Mouse (Mus musculus) pancreas, adult 10 weeks (tissue): ENCODE data around the gene Cxcr3. TPM values are rescaled to one million over a fixed set of nuclear protein-coding genes. Genes with fewer than 3 reads are reported as not detected.

ENCODE experiments used
- polyA plus RNA-seq: library from polyadenylated mRNA; stranded (reverse); fragments of 350-450 nt; fragmentation: Illumina TruSeq; extraction: RNeasy Lipid Tissue Mini Kit (QIAGEN cat#74804); gene quantifications from one replicate; pipeline ENCODE4 v1.2.3, GENCODE M21; 2015; ENCODE audit warnings: low read depth, low replicate concordance; ENCODE audit not compliant: insufficient read depth

Cxcr3 gene
- not detected for polyA plus RNA-seq

DNA sequence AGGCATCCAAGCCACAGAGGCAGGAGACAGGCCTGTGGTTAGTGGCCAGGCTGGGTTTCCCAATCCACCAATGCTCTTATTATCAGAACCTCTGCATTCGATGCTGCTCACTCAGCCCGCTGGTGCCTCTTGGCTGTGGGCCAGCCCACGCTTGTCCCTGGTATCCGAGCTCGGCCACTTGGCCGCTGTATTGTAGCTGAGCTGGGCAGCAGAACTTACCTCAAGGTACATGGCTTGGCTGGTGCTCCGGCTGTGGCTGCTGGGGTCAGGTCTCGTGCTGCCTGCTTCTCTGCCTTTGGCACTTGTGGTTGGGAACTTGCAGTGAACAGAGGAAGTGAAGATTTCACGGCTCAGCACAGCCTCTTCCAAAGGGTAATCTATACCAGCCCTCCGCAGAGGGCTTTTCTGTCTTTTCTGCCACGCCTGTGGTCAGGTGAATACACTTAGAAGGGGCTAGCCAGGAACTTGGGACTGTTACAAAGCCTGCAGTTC, at the start of gene Cxcr3:
Cxcr3 (minus strand) TSS at position 442 of the 492 bp plus-strand sequence.

Other genes with a start within 250 kb of the Cxcr3 start
- 13.7 TPM for gene Taf1, start 201.5 kb downstream of the Cxcr3 start, polyA plus RNA-seq
- 47.6 TPM for gene Ogt, start 94.2 kb downstream of the Cxcr3 start, polyA plus RNA-seq
- not detected for gene Gm4779, start 60.2 kb upstream of the Cxcr3 start, polyA plus RNA-seq
- gene 8030474K03Rik, start 60.4 kb upstream of the Cxcr3 start, polyA plus RNA-seq: not detected
- 1.9 TPM for gene Nhsl2, start 115.1 kb upstream of the Cxcr3 start, polyA plus RNA-seq